Mouse (Mus musculus): ENCODE data around the gene Ush2a.

The Ush2a gene

GRCm38 (mm10) chr1:188667460-188667859, 405.6 kb downstream of the Ush2a start:
- no peak for DNase-seq (ENCODE audit: extremely low spot score, low spot score)

- no peak for DNase-seq (ENCODE audit: extremely low spot score, low spot score)
These were observed 406.7 kb downstream of the Ush2a start for GRCm38 (mm10) chr1:188668513-188668912.

GRCm38 (mm10) chr1:188672871-188673270, 411.0 kb downstream of the Ush2a start:
- no peak for DNase-seq (ENCODE audit: extremely low spot score, low spot score)

- no peak for DNase-seq (ENCODE audit: extremely low spot score, low spot score)
These were observed 413.1 kb downstream of the Ush2a start for GRCm38 (mm10) chr1:188674640-188675510.

- DNase-seq (ENCODE audit: extremely low spot score, low spot score) = peak; percentile 7
These were observed 413.7 kb downstream of the Ush2a start for GRCm38 (mm10) chr1:188675511-188675863.

- peak; percentile 11 for DNase-seq (ENCODE audit: extremely low spot score, low spot score)
These were observed 416.4 kb downstream of the Ush2a start for GRCm38 (mm10) chr1:188678189-188678588.

GRCm38 (mm10) chr1:188686362-188686761, 424.5 kb downstream of the Ush2a start:
- DNase-seq (ENCODE audit: extremely low spot score, low spot score) = no peak

GRCm38 (mm10) chr1:188696295-188696694, 434.5 kb downstream of the Ush2a start:
- no peak for DNase-seq (ENCODE audit: extremely low spot score, low spot score)

GRCm38 (mm10) chr1:188708176-188708575, 446.4 kb downstream of the Ush2a start:
- DNase-seq (ENCODE audit: extremely low spot score, low spot score) = no peak

GRCm38 (mm10) chr1:188708694-188709093, 446.9 kb downstream of the Ush2a start:
- no peak for DNase-seq (ENCODE audit: extremely low spot score, low spot score)

GRCm38 (mm10) chr1:188714131-188714530, 452.3 kb downstream of the Ush2a start:
- no peak for DNase-seq (ENCODE audit: extremely low spot score, low spot score)

GRCm38 (mm10) chr1:188714941-188715340, 453.1 kb downstream of the Ush2a start:
- DNase-seq (ENCODE audit: extremely low spot score, low spot score) = no peak

GRCm38 (mm10) chr1:188716886-188717285, 455.1 kb downstream of the Ush2a start:
- DNase-seq (ENCODE audit: extremely low spot score, low spot score) = no peak

GRCm38 (mm10) chr1:188725122-188725995, 463.5 kb downstream of the Ush2a start:
- DNase-seq (ENCODE audit: extremely low spot score, low spot score) = no peak

- DNase-seq (ENCODE audit: extremely low spot score, low spot score) = no peak
These were observed 465.1 kb downstream of the Ush2a start for GRCm38 (mm10) chr1:188726937-188727336.

GRCm38 (mm10) chr1:188728625-188729024, 466.8 kb downstream of the Ush2a start:
- DNase-seq (ENCODE audit: extremely low spot score, low spot score) = no peak

- DNase-seq (ENCODE audit: extremely low spot score, low spot score) = no peak
These were observed 467.4 kb downstream of the Ush2a start for GRCm38 (mm10) chr1:188729179-188729578.

GRCm38 (mm10) chr1:188734741-188735266, 473.0 kb downstream of the Ush2a start:
- no peak for DNase-seq (ENCODE audit: extremely low spot score, low spot score)

- no peak for DNase-seq (ENCODE audit: extremely low spot score, low spot score)
These were observed 481.1 kb downstream of the Ush2a start for GRCm38 (mm10) chr1:188742971-188743370.

GRCm38 (mm10) chr1:188755031-188755430, 493.2 kb downstream of the Ush2a start:
- DNase-seq (ENCODE audit: extremely low spot score, low spot score) = no peak

- no peak for DNase-seq (ENCODE audit: extremely low spot score, low spot score)
These were observed 498.7 kb downstream of the Ush2a start for GRCm38 (mm10) chr1:188760515-188760914.

- DNase-seq (ENCODE audit: extremely low spot score, low spot score) = no peak
These were observed 500.6 kb downstream of the Ush2a start for GRCm38 (mm10) chr1:188762463-188762862.

All from neural tube, embryonic 10.5 days (tissue).